Mouse (Mus musculus) ES-Bruce4 (cell line): ENCODE results near the gene Akap6. TPM values are rescaled to one million over a fixed set of nuclear protein-coding genes. Genes with fewer than 3 reads are reported as not detected.

Experiments
- H3K27ac ChIP-seq: 2 replicates; pipeline ENCODE4 v1.5.1; 2012; ENCODE audit warnings: low read length, inconsistent platforms; ENCODE audit not compliant: insufficient read depth
- H3K27me3 ChIP-seq: 2 replicates; pipeline ENCODE4 v1.6.1; 2012; ENCODE audit warnings: mild to moderate bottlenecking, low read length, inconsistent platforms; ENCODE audit not compliant: control insufficient read depth, poor library complexity, insufficient read depth, severe bottlenecking
- H3K36me3 ChIP-seq: 2 replicates; pipeline ENCODE4 v1.6.1; 2012; ENCODE audit warnings: inconsistent platforms, mild to moderate bottlenecking, low read length, moderate library complexity; ENCODE audit not compliant: control insufficient read depth, poor library complexity, insufficient read depth, severe bottlenecking
- H3K4me1 ChIP-seq: one replicate; pipeline ENCODE4 v1.8.1; 2011; ENCODE audit warnings: low read length; ENCODE audit not compliant: control insufficient read depth, insufficient read depth
- H3K4me3 ChIP-seq: 2 replicates; pipeline ENCODE4 v1.5.1; 2011; ENCODE audit warnings: low read depth, mild to moderate bottlenecking, low read length
- H3K9ac ChIP-seq: 2 replicates; pipeline ENCODE4 v1.6.1; 2012; ENCODE audit warnings: low read depth, mild to moderate bottlenecking, inconsistent platforms; ENCODE audit not compliant: poor library complexity, severe bottlenecking
- H3K9me3 ChIP-seq: replicated peaks from 2 replicates; pipeline ENCODE4 v1.6.1; 2012; ENCODE audit warnings: mild to moderate bottlenecking, low read length, inconsistent platforms; ENCODE audit not compliant: control insufficient read depth, poor library complexity, insufficient read depth, severe bottlenecking
- CTCF ChIP-seq: IDR thresholded peaks from one replicate; pipeline ENCODE4 v1.8.1; 2011; ENCODE audit warnings: low read depth, low read length
- EP300 ChIP-seq: IDR thresholded peaks from 2 replicates; pipeline ENCODE4 v1.6.1; 2011; ENCODE audit warnings: low read depth, low read length; ENCODE audit not compliant: insufficient read depth
- POLR2A ChIP-seq: IDR thresholded peaks from one replicate; pipeline ENCODE4 v1.8.1; 2011; ENCODE audit warnings: low read length; ENCODE audit not compliant: insufficient read depth
- polyA plus RNA-seq: library from polyadenylated mRNA; stranded (reverse); fragments of >200 nt; gene quantifications from 2 replicates; pipeline ENCODE4 v1.2.4, GENCODE M21; 2011; ENCODE audit warnings: low read depth; ENCODE audit not compliant: missing spikeins, insufficient read depth, insufficient read length

Gene Akap6
- polyA plus RNA-seq, 1 experiment, result 0.06 TPM

GRCm38 (mm10) chr12:53014539-53014938, 315.4 kb downstream of the Akap6 start:
- no peak for TF ChIP-seq POLR2A
- TF ChIP-seq EP300, result no peak
- no peak for TF ChIP-seq CTCF
- Histone ChIP-seq H3K36me3 (no peaks in the 10 kb centered on the region), H3K4me1 (no peaks in the 10 kb centered on the region), H3K27ac (no peak overlapping the region), H3K9me3 (no peaks in the 10 kb centered on the region), H3K27me3 (no peaks in the 10 kb centered on the region), H3K4me3 (no peak overlapping the region), H3K9ac (no peak overlapping the region)

GRCm38 (mm10) chr12:53024575-53025246, 325.5 kb downstream of the Akap6 start:
- Histone ChIP-seq H3K9me3 (no peaks in the 10 kb centered on the region), H3K4me3 (no peak overlapping the region), H3K27ac (no peak overlapping the region), H3K9ac (no peak overlapping the region), H3K4me1 (no peaks in the 10 kb centered on the region), H3K27me3 (no peaks in the 10 kb centered on the region), H3K36me3 (no peaks in the 10 kb centered on the region)
- TF ChIP-seq CTCF (no peak), EP300 (no peak), POLR2A (no peak)

GRCm38 (mm10) chr12:53027308-53027707, 328.1 kb downstream of the Akap6 start:
- H3K27me3 ChIP-seq, result no peaks in the 10 kb centered on the region; the same call in 1 of the 2 replicates
- H3K9ac ChIP-seq, result no peak overlapping the region
- H3K9me3 ChIP-seq, result no peaks in the 10 kb centered on the region
- H3K36me3 ChIP-seq, result no peaks in the 10 kb centered on the region
- no peaks in the 10 kb centered on the region for H3K4me1 ChIP-seq
- no peak overlapping the region for H3K27ac ChIP-seq
- H3K4me3 ChIP-seq, result no peak overlapping the region
- TF ChIP-seq CTCF (no peak), POLR2A (no peak), EP300 (no peak)

- H3K27ac ChIP-seq, result no peak overlapping the region
- H3K4me1 ChIP-seq, result no peaks in the 10 kb centered on the region
These were observed 329.7 kb downstream of the Akap6 start for GRCm38 (mm10) chr12:53028926-53029325.

GRCm38 (mm10) chr12:53029910-53030309, 330.7 kb downstream of the Akap6 start:
- no peak overlapping the region for H3K4me3 ChIP-seq
- H3K9ac ChIP-seq, result no peak overlapping the region
- no peaks in the 10 kb centered on the region for H3K9me3 ChIP-seq
- H3K4me1 ChIP-seq, result no peaks in the 10 kb centered on the region
- TF ChIP-seq EP300 (no peak), CTCF (no peak), POLR2A (no peak)
- H3K27ac ChIP-seq, result no peak overlapping the region
- no peaks in the 10 kb centered on the region for H3K36me3 ChIP-seq
- no peaks in the 10 kb centered on the region; the same call in 1 of the 2 replicates for H3K27me3 ChIP-seq

More at GRCm38 (mm10) chr12:53028926-53029325, 329.7 kb downstream of the Akap6 start:
- H3K9ac ChIP-seq, result no peak overlapping the region
- no peaks in the 10 kb centered on the region for H3K36me3 ChIP-seq
- H3K9me3 ChIP-seq, result no peaks in the 10 kb centered on the region
- no peak overlapping the region for H3K4me3 ChIP-seq
- H3K27me3 ChIP-seq, result no peaks in the 10 kb centered on the region; the same call in 1 of the 2 replicates
- TF ChIP-seq EP300 (no peak), CTCF (no peak), POLR2A (no peak)

GRCm38 (mm10) chr12:53032762-53033161, 333.6 kb downstream of the Akap6 start:
- Histone ChIP-seq H3K9me3 (no peaks in the 10 kb centered on the region), H3K4me1 (no peaks in the 10 kb centered on the region), H3K36me3 (no peaks in the 10 kb centered on the region), H3K9ac (no peak overlapping the region), H3K27me3 (no peaks in the 10 kb centered on the region; the same call in 1 of the 2 replicates), H3K4me3 (no peak overlapping the region), H3K27ac (no peak overlapping the region)
- TF ChIP-seq EP300, result peak; percentile 93
- no peak for TF ChIP-seq CTCF
